8 mouse cellular contexts compared by ENCODE assay signal in genomic region chr3:87981894-87982835, GRCm38 (mm10). TPM values are rescaled to one million over a fixed set of nuclear protein-coding genes. Genes with fewer than 3 reads are reported as not detected.
DNase-seq lines count a peak whose midpoint lies in the region; ATAC-seq and TF ChIP-seq lines count a peak whose summit lies in the region.

No protein-coding gene starts in this region.

- peak overlapping the region; percentile 70 for H3K9ac ChIP-seq in heart, embryonic 14.5 days (ENCODE audit: low read length)
- peak overlapping the region; percentile 31; the same call in 1 of the 2 replicates for H3K9ac ChIP-seq in kidney, postnatal 0 days (ENCODE audit: low read depth, low read length)

- peaks cover 52 to 57% of the 10 kb centered on the region in 2 experiments for H3K4me1 ChIP-seq in heart, embryonic 14.5 days (ENCODE audit: control insufficient read depth in 2 of 2, insufficient read depth in 2 of 2, low read length in 2 of 2)
- H3K4me1 ChIP-seq in kidney, postnatal 0 days (replicated peaks; ENCODE audit: insufficient read depth, low read length), result peaks cover 50% of the 10 kb centered on the region

- no peaks in the 10 kb centered on the region for H3K27me3 ChIP-seq in heart, embryonic 14.5 days (ENCODE audit: control insufficient read depth, insufficient read depth, low read length)
- no peaks in the 10 kb centered on the region for H3K27me3 ChIP-seq in kidney, postnatal 0 days (ENCODE audit: insufficient read depth, low read length)

- peak overlapping the region; percentile 78; the same call in 1 of the 2 replicates for H3K27ac ChIP-seq in layer of hippocampus, adult 2 months
- H3K27ac ChIP-seq in heart, embryonic 14.5 days (replicated peaks in 1 of 2; ENCODE audit: control insufficient read depth in 1 of 2, insufficient read depth in 1 of 2, low read depth in 2 of 2, low read length in 2 of 2), result peak overlapping the region; percentile 93 to 98
- H3K27ac ChIP-seq in kidney, postnatal 0 days, result peak overlapping the region; percentile 86

- WGBS in heart, embryonic 14.5 days, result 25% methylated on average over 12 of the region's 12 CpGs
- 25% methylated on average over 12 of the region's 12 CpGs for WGBS in kidney, postnatal 0 days

- peak; percentile 53 for ATAC-seq in heart, embryonic 14.5 days (ENCODE audit: insufficient number of reproducible peaks, insufficient read depth, low FRiP score, low read depth)
- ATAC-seq in kidney, postnatal 0 days (replicated peaks; ENCODE audit: low FRiP score, low read depth), result peak; percentile 19; the same call in 1 of the 2 replicates

- no peak for TF ChIP-seq CTCF in layer of hippocampus, adult 2 months (conservative IDR thresholded peaks at IDR 0.05)
- no peak for TF ChIP-seq CTCF in kidney, postnatal 0 days (IDR thresholded peaks at IDR 0.05; ENCODE audit: low read depth)

- H3K4me2 ChIP-seq in heart, embryonic 14.5 days (ENCODE audit: low read length), result peak overlapping the region; percentile 58
- peak overlapping the region; percentile 41 for H3K4me2 ChIP-seq in kidney, postnatal 0 days (ENCODE audit: low read length)

- no peaks in the 10 kb centered on the region for H3K9me3 ChIP-seq in heart, embryonic 14.5 days (ENCODE audit: control insufficient read depth, low read length)
- H3K9me3 ChIP-seq in kidney, postnatal 0 days (replicated peaks; ENCODE audit: low read length), result no peaks in the 10 kb centered on the region

- intact Hi-C loops in left cerebral cortex, postnatal 14 days (cut with DNase I), result loop anchor here (10.0 kb wide), 1 partner anchor 47 kb away; the partner anchor contains the start of genes Isg20l2 and Rrnad1

- DNase-seq in layer of hippocampus, adult 2 months (ENCODE audit: low spot score in 2 of 2), result no peak
- no peak for DNase-seq in layer of hippocampus, adult 8-10 months (ENCODE audit: low spot score in 2 of 2)
- peak; percentile 75 for DNase-seq in kidney, postnatal 0 days (ENCODE audit: low spot score)
- DNase-seq in lung, postnatal 25 days (ENCODE audit: low spot score), result peak; percentile 83
- DNase-seq in left cerebral cortex, postnatal 14 days (ENCODE audit: low spot score in 2 of 2), result no peak
- no peak for DNase-seq in frontal cortex, adult 2 months (ENCODE audit: extremely low spot score in 1 of 2, low spot score in 1 of 2)
- no peak for DNase-seq in c-Kit-positive CD71-positive TER-119-positive erythroid progenitor cells, embryonic 14.5 days (ENCODE audit: low spot score)

- peaks cover 11% of the 10 kb centered on the region; the same call in 1 of the 2 replicates for H3K36me3 ChIP-seq in heart, embryonic 14.5 days (ENCODE audit: control insufficient read depth, insufficient read depth, low read length)
- H3K36me3 ChIP-seq in kidney, postnatal 0 days (ENCODE audit: insufficient read depth, low read length), result 0 out of 2 replicates have a peak, but pooled peaks cover under 1% of the 10 kb centered on the region

- no peak overlapping the region for H3K4me3 ChIP-seq in layer of hippocampus, adult 2 months
- H3K4me3 ChIP-seq in heart, embryonic 14.5 days (ENCODE audit: control insufficient read depth in 1 of 2, insufficient read depth in 1 of 2, low read depth in 1 of 2, low read length in 2 of 2), result no peak overlapping the region
- H3K4me3 ChIP-seq in kidney, postnatal 0 days (replicated peaks; ENCODE audit: low read depth, low read length), result no peak overlapping the region

RNA-seq across cellular contexts. Expression of gene Nes, which starts 11.3 kb away (rescaled TPM):
- total RNA-seq in layer of hippocampus, adult 2 months (2021), result 1 to 10 TPM; 4.0 to 4.8 TPM
- 1 to 10 TPM; 4.9 to 6.5 (median 5.5) TPM for total RNA-seq in layer of hippocampus, adult 8-10 months (2022)
- polyA plus RNA-seq in heart, embryonic 14.5 days (2014; fragmentation: Nextera tagmentation; extraction: Ambion mirVana), result 9.8 and 10.7 TPM in 2 replicates
- polyA plus RNA-seq in kidney, postnatal 0 days (2015; fragmentation: Nextera tagmentation; extraction: Ambion mirVana), result 24.6 and 28.9 TPM in 2 replicates
- total RNA-seq in left cerebral cortex, postnatal 14 days (2021), result 10 to 100 TPM; 10.1 to 10.4 TPM
- 4.3 and 4.8 TPM in 2 replicates for polyA plus RNA-seq in frontal cortex, adult 2 months (2012; rRNA removed)

RNA-seq across cellular contexts. Expression of gene Bcan, which starts 17.9 kb away (rescaled TPM):
- total RNA-seq in layer of hippocampus, adult 2 months (2021), result 100 to 1,000 TPM; 309 to 328 TPM
- total RNA-seq in layer of hippocampus, adult 8-10 months (2022), result 100 to 1,000 TPM; 257 to 304 (median 278) TPM
- 0.31 TPM in 1 of 2 replicates, not detected in the other for polyA plus RNA-seq in heart, embryonic 14.5 days (2014; fragmentation: Nextera tagmentation; extraction: Ambion mirVana)
- polyA plus RNA-seq in kidney, postnatal 0 days (2015; fragmentation: Nextera tagmentation; extraction: Ambion mirVana), result 0.14 TPM in 1 of 2 replicates, not detected in the other
- 100 to 1,000 TPM; 297 to 331 TPM for total RNA-seq in left cerebral cortex, postnatal 14 days (2021)
- 359 and 380 TPM in 2 replicates for polyA plus RNA-seq in frontal cortex, adult 2 months (2012; rRNA removed)

RNA-seq across cellular contexts. Expression of gene Crabp2, which starts 33.7 kb away (rescaled TPM):
- total RNA-seq in layer of hippocampus, adult 2 months (2021), result 1 to 10 TPM; 1.6 to 3.7 TPM
- 1 to 10 TPM; 3.9 to 5.9 (median 4.7) TPM for total RNA-seq in layer of hippocampus, adult 8-10 months (2022)
- polyA plus RNA-seq in heart, embryonic 14.5 days (2014; fragmentation: Nextera tagmentation; extraction: Ambion mirVana), result 1.6 and 2.4 TPM in 2 replicates
- polyA plus RNA-seq in kidney, postnatal 0 days (2015; fragmentation: Nextera tagmentation; extraction: Ambion mirVana), result 20.1 and 20.9 TPM in 2 replicates
- total RNA-seq in left cerebral cortex, postnatal 14 days (2021), result 1 to 10 TPM; 5.4 to 5.9 TPM
- polyA plus RNA-seq in frontal cortex, adult 2 months (2012; rRNA removed), result 9.2 and 11.0 TPM in 2 replicates

RNA-seq across cellular contexts. Expression of gene Hapln2, which starts 45.2 kb away (rescaled TPM):
- total RNA-seq in layer of hippocampus, adult 2 months (2021), result 10 to 100 TPM; 16.2 to 16.5 TPM
- 10 to 100 TPM; 26.0 to 34.3 (median 29.3) TPM for total RNA-seq in layer of hippocampus, adult 8-10 months (2022)
- 0.58 TPM in 1 of 2 replicates, not detected in the other for polyA plus RNA-seq in heart, embryonic 14.5 days (2014; fragmentation: Nextera tagmentation; extraction: Ambion mirVana)
- polyA plus RNA-seq in kidney, postnatal 0 days (2015; fragmentation: Nextera tagmentation; extraction: Ambion mirVana), result 0.13 and 0.17 TPM in 2 replicates
- total RNA-seq in left cerebral cortex, postnatal 14 days (2021), result 1 to 10 TPM; 1.3 TPM
- polyA plus RNA-seq in frontal cortex, adult 2 months (2012; rRNA removed), result 28.5 and 39.4 TPM in 2 replicates

RNA-seq across cellular contexts. Expression of gene Rrnad1, which starts 51.6 kb away (rescaled TPM):
- 10 to 100 TPM; 24.7 to 27.4 TPM for total RNA-seq in layer of hippocampus, adult 2 months (2021)
- 10 to 100 TPM; 25.2 to 31.5 (median 26.2) TPM for total RNA-seq in layer of hippocampus, adult 8-10 months (2022)
- 10.9 and 14.4 TPM in 2 replicates for polyA plus RNA-seq in heart, embryonic 14.5 days (2014; fragmentation: Nextera tagmentation; extraction: Ambion mirVana)
- 12.1 and 12.3 TPM in 2 replicates for polyA plus RNA-seq in kidney, postnatal 0 days (2015; fragmentation: Nextera tagmentation; extraction: Ambion mirVana)
- total RNA-seq in left cerebral cortex, postnatal 14 days (2021), result 10 to 100 TPM; 17.7 to 19.0 TPM
- polyA plus RNA-seq in frontal cortex, adult 2 months (2012; rRNA removed), result 42.4 and 46.4 TPM in 2 replicates

Comparison
In these comparisons a context has a peak if more than half of its experiments do, and no peak if none do; other contexts are left out.
1. DNase-seq: peak in kidney, postnatal 0 days (single experiment) and lung, postnatal 25 days (single experiment); none in layer of hippocampus, adult 2 months (0 of 2), layer of hippocampus, adult 8-10 months (0 of 2), left cerebral cortex, postnatal 14 days (0 of 2), frontal cortex, adult 2 months (0 of 2) and c-Kit-positive CD71-positive TER-119-positive erythroid progenitor cells, embryonic 14.5 days (single experiment).
2. Peak in every context shown above with its lines, with median percentiles within 50 percentile points of each other: H3K27ac ChIP-seq.